Mouse (Mus musculus): Measurements from ENCODE around the gene Atp13a1. TPM values are rescaled to one million over a fixed set of nuclear protein-coding genes. Genes with fewer than 3 reads are reported as not detected.

Atp13a1 gene
- polyA plus RNA-seq, 1 experiment, result 51.6 TPM

- DNase-seq (ENCODE audit: extremely low spot score in 1 of 2, low spot score in 1 of 2), result no peak
Observed at GRCm38 (mm10) chr8:69799261-69799660, 8.3 kb downstream of the Atp13a1 start.

- no peak for DNase-seq (ENCODE audit: extremely low spot score in 1 of 2, low spot score in 1 of 2)
Observed at GRCm38 (mm10) chr8:69799946-69800345, 9.0 kb downstream of the Atp13a1 start.

GRCm38 (mm10) chr8:69801796-69802195 is 10.8 kb downstream of the Atp13a1 start:
- no peak for DNase-seq (ENCODE audit: extremely low spot score in 1 of 2, low spot score in 1 of 2)

GRCm38 (mm10) chr8:69802216-69802615 is 11.3 kb downstream of the Atp13a1 start:
- no peak for DNase-seq (ENCODE audit: extremely low spot score in 1 of 2, low spot score in 1 of 2)

- DNase-seq (ENCODE audit: extremely low spot score in 1 of 2, low spot score in 1 of 2), result no peak
Observed at GRCm38 (mm10) chr8:69803366-69803765, 12.4 kb downstream of the Atp13a1 start.

GRCm38 (mm10) chr8:69804537-69804936 is 13.6 kb downstream of the Atp13a1 start:
- DNase-seq (ENCODE audit: extremely low spot score in 1 of 2, low spot score in 1 of 2), result no peak

GRCm38 (mm10) chr8:69805086-69805485 is 14.1 kb downstream of the Atp13a1 start:
- DNase-seq (ENCODE audit: extremely low spot score in 1 of 2, low spot score in 1 of 2), result no peak

- no peak for DNase-seq (ENCODE audit: extremely low spot score in 1 of 2, low spot score in 1 of 2)
Observed at GRCm38 (mm10) chr8:69805491-69805890, 14.5 kb downstream of the Atp13a1 start.

GRCm38 (mm10) chr8:69807236-69807635 is 16.3 kb downstream of the Atp13a1 start:
- no peak for DNase-seq (ENCODE audit: extremely low spot score in 1 of 2, low spot score in 1 of 2)

- peak in 1 of 2 experiments; percentile 66 for DNase-seq (ENCODE audit: extremely low spot score in 1 of 2, low spot score in 1 of 2)
Observed at GRCm38 (mm10) chr8:69808094-69808863, 17.3 kb downstream of the Atp13a1 start, which contains the start of gene Gmip. TSS of gene Gmip (plus strand) at chr8:69808679.

- DNase-seq (ENCODE audit: extremely low spot score in 1 of 2, low spot score in 1 of 2), result peak in 1 of 2 experiments; percentile 20
Observed at GRCm38 (mm10) chr8:69808864-69809403, 18.0 kb downstream of the Atp13a1 start.

- DNase-seq (ENCODE audit: extremely low spot score in 1 of 2, low spot score in 1 of 2), result no peak
Observed at GRCm38 (mm10) chr8:69809820-69810219, 18.9 kb downstream of the Atp13a1 start.

- DNase-seq (ENCODE audit: extremely low spot score in 1 of 2, low spot score in 1 of 2), result no peak
Observed at GRCm38 (mm10) chr8:69814881-69815280, 23.9 kb downstream of the Atp13a1 start.

GRCm38 (mm10) chr8:69815396-69815795 is 24.4 kb downstream of the Atp13a1 start:
- DNase-seq (ENCODE audit: extremely low spot score in 1 of 2, low spot score in 1 of 2), result no peak

- no peak for DNase-seq (ENCODE audit: extremely low spot score in 1 of 2, low spot score in 1 of 2)
Observed at GRCm38 (mm10) chr8:69820466-69820865, 29.5 kb downstream of the Atp13a1 start.

GRCm38 (mm10) chr8:69821971-69822385 is 31.0 kb downstream of the Atp13a1 start:
- no peak for DNase-seq (ENCODE audit: extremely low spot score in 1 of 2, low spot score in 1 of 2)

- DNase-seq (ENCODE audit: extremely low spot score in 1 of 2, low spot score in 1 of 2), result peak in 1 of 2 experiments; percentile 20
Observed at GRCm38 (mm10) chr8:69822386-69823191, 31.6 kb downstream of the Atp13a1 start, which contains the start of gene Lpar2. TSS of gene Lpar2 (plus strand) at chr8:69822429.

- no peak for DNase-seq (ENCODE audit: extremely low spot score in 1 of 2, low spot score in 1 of 2)
Observed at GRCm38 (mm10) chr8:69826371-69826770, 35.4 kb downstream of the Atp13a1 start.

GRCm38 (mm10) chr8:69832298-69832853 is 41.4 kb downstream of the Atp13a1 start, which contains the start of gene Pbx4:
TSS of gene Pbx4 (plus strand) at chr8:69832491.
- DNase-seq (ENCODE audit: extremely low spot score in 1 of 2, low spot score in 1 of 2), result peak; percentile 97

GRCm38 (mm10) chr8:69837057-69837682 is 46.2 kb downstream of the Atp13a1 start:
- no peak for DNase-seq (ENCODE audit: extremely low spot score in 1 of 2, low spot score in 1 of 2)
